Mouse (Mus musculus): Measurements from ENCODE around the gene Ifitm2.

Ifitm2 gene

DNA sequence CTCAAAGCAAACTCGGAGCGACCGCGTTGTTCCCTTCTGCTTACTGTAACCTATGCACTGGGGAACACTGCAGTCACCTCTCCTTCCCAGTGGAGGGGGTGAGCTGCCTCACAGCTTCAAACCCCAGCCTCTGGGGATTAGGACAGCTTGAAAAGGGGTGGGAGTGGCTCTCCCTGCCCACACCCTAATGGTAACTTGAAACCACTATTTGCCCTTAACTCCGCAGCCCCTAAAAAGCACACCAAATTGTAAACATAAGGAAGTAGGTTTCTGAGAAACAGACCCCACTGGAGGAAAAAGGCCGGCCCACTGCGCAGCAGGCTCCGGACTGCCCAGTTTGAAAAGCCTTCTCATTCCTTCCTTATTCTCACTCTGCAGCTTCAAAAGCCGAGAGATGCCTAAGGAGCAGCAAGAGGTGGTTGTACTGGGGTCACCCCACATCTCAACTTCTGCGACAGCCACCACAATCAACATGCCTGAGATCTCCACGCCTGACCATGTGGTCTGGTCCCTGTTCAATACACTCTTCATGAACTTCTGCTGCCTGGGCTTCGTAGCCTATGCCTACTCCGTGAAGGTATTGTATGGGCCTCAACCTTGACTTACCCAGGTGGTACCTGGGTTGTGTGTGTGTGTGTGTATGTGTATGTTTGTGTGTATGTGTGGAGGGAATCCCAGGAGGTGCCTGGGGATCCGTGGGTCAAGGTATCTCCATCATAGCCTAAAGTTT, 12.2 kb upstream of the Ifitm2 start:
- no peak for DNase-seq

DNA sequence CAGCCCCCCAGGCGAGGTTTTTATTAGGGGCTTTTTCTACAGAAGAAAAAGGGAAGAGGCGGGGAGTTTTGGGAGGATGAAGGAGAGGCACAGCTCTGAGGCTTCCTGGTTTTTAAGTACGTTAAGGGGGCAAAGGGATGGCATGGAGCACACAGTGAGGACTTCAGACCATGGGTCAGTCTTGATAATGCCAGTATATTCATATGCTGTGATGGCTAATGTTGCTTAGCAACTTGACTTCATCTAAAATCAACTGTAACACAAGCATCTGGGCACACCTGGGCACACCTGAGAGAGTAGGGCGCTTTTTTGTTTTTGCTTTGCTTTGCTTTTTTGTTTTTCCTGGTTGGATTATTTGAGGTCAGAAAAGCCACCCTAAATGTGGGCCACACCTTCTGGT, 11.1 kb upstream of the Ifitm2 start, which contains the start of gene Ifitm1:
Gene Ifitm1 (plus strand): TSS at position 301 of the 400 bp plus-strand sequence.
- no peak for DNase-seq

DNA sequence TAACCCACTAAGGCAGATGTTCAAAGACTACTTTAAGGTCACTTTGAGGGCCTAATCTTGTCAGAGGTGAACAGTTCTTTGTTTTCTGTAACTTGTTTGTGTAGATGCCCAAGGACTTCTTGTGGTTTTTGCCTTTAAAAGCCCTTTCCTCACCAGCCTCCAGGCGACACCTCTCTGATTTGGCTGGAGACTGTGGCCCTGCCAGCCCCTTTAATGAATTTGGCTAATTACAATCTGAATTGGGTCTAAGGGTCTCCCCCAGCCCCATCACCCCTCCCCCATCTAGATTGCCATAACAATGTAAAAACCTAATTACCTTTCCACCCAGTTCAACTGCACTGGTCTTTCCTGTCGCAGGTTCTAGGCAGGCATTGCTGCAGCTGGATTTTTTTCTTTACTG, 6.9 kb upstream of the Ifitm2 start:
- DNase-seq, result no peak

DNA sequence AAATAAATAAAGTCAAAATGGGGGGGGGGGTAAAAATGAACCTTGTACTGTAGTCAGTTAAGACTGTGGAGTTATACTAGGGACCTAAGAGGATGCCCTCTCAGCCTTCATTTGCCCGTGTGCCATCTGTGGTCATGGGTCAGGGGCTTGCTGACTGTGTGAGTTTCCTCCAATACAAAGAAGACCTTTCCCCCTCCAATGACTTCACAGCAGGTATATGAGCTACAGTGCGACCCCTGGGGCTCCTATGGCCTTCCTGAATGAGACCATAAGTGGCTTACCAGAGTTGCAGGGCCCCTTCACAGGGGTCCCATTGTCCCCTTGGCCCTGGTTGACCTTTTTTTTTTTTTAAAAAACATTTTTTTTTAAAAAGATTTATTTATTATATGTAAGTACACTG, 5.6 kb upstream of the Ifitm2 start:
- DNase-seq, result no peak

DNA sequence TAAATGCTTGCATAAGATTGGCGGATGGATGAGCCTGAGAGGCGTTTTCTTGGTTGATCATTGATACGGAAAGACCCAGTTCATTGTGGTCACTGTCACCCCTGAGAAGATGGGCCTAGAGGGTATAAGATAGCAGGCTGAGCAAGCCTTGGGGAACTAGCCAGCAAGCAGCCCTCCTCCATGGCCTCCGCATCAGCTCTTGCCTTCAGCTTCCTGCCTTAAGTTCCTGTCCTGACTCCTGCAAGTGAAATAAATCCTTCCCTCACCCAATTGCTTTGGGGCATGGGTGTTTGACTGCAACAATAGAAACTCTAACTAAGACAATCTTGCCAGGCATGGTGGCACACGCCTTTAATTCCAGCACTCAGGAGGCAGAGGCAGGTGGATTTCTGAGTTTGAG, 4.2 kb upstream of the Ifitm2 start:
- no peak for DNase-seq

DNA sequence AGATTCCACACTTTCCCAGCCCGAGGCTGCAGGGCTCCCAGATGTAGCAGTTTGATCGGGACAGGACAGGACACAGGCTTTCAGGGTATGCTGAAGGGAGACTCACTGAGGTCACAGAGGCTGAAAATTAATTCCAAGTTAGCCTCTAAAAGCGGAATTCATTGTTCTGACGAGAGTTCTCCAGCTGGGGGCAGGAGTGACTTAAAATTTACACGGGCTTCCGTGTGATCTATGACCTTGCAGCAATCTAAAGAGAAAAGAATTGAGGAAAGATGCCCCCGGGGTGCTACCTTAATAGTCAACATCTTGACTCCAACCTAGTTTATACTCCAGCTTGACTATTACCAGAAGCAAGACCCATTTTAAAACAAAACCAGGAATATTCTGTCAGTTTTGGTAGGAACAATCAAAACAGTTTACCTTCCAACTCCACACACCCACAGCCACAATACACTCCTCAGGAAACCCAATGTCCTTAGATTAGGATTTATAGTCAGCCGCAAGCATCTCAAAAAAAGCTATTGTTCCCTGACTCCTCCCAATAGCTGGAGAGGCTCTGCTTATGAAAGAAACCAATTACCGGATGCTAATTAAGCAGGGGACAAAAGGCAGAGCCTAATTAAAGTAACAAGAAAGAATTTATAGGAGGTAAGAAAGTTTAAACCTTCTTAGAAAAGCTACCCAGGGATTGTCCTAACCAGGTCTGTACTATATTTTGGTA, 3.6 kb upstream of the Ifitm2 start:
- peak; percentile 40 to 50 for DNase-seq

DNA sequence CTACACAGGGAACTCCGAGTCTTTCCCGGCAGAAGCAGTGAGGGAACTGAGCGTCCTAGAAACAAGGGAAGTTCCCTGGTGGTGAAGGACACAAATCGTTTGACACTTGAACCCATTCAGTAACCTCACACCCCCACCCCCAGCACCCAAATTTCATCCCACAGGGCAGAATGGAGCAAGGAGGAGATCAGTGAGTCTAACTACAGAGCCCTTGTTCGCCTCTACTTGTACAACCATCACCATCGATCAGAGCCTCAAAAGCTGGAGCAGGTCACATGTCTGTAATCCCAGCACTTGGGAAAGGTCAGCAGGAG, 726 bp upstream of the Ifitm2 start:
- no peak for DNase-seq

DNA sequence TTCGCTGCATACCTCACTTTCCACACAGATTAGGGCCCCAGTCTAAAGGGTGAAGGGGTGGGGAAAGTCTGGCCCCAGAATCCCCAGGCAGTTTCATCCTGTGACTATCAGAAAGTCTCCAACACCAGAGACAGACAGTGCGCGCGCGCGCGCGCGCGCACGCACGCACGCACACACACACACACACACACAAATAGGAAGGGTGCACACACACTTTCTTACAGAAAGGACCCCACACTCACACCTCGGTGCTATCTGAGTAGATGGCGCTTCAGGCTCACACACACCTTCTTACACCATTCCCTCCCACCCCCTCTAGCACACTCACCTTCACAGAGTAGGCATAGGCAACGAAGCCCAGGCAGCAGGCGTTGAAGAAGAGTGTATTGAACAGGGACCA, 445 bp downstream of the Ifitm2 start:
- DNase-seq, result no peak

DNA sequence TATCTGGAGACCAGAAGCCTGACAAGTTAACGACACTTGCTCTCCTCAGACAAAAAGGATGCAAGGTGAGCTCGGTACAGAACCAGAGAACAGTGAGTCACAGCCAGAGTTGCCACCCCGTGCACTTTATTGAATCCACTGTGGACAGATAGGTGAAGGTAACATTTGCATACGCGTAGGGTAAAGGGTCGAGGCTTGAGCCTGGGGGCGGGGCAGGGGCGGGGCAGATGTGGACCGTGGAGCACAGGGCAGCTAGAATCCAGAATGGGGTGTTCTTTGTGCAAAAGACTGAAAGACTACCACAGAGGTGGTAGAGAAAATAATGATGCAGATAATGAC, 1.1 kb downstream of the Ifitm2 start:
- DNase-seq, result no peak

DNA sequence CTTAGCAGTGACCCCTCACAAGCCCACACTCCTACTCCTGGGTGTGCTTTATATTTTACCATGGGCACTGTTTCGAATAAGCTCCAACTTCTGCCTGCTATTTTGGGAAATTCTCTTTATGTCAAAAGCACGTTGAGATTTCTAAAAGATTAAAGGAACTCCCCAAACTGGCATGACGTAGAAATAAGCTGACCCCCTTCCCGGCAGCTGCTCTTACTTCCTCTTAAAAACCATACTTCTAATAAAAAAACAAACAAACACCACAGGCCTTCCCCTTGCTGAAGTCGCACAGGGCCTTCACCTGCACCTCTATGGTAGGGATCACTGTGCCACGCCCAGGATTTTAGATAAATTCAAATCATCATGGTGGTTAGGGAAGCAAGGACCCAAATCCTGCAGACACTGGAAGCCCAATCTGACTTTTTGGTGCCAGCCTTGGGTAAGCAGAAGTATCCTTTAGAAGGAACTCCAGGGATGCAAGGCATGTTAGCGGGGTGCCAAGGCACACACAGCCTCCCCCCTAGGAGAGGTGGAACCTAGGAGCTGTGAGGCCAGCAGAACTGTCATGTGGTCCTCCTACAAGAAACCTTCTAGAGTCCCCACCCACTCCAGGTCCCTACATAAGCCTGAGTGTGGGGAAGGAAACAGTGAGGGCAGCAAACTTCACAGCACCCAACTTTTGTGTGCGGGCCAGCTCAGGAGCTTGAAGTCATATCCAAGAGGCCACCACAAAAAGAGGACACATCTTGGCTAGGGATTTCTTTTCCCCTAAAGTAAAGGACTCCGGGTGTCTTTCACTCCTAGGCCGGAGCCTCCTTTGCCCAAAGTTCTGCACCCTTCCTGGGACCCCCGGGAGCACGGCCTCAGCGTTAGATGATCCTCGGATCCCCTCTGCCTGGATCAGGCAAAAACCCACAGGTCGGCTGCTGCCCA, 1.7 kb downstream of the Ifitm2 start:
- DNase-seq, result peak; percentile 41 to 42

DNA sequence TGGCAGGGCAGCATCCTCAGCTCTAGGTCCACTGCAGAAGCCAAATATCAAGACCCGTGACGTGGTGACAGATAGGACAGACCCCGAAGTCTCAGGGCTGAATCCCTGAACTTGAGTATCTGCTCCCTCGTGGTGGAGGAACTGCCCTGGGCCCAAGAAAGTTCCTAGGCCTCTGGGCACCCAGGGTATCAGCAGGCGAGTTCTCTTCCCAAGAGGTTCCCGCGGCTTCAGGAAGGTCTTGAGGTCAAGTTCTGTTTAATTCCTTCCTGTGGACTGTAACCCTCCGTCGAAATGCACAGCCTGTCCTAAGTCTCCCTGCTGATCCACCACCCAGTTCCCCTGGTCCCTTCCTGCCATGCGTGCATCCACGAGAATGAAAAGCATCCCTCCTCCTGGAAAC, 2.7 kb downstream of the Ifitm2 start:
- no peak for DNase-seq

DNA sequence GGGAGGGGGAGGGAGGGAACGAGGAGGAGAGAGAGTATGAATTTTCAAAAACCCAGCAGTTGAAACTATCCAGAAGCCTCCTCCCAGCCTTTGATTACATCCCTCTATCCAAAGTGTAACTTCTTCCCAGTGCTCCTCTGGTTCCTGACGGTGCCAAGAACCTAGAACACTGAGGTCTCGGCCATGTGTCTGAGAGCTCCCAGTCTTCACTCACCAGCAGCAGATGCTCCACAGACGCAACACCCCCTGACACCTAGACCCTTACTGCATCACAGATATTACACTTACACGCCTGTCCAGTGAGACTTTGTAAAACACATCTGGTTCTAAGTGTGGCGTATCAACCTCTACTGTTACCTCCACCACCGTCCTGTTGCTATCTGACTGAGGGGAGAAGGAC, 3.3 kb downstream of the Ifitm2 start:
- DNase-seq, result no peak

DNA sequence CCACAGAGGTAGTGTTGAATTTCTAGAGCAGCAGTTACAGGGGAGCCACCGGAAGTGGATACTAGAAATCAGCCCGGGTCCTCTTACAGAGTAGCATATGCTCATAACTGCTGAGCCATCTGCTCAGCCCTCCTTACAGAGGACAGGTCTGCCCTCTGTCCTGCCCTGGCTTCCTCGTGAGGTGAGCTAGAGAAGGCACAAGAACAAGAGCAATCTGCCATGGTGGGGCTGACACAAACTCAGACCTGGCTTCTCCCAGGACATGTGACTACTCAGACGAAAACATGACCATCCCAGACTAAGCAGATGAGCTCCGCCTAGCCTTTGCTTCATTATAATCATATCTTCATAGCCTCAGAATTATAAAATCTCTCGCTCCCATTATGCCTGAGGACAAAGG, 4.0 kb downstream of the Ifitm2 start:
- no peak for DNase-seq

DNA sequence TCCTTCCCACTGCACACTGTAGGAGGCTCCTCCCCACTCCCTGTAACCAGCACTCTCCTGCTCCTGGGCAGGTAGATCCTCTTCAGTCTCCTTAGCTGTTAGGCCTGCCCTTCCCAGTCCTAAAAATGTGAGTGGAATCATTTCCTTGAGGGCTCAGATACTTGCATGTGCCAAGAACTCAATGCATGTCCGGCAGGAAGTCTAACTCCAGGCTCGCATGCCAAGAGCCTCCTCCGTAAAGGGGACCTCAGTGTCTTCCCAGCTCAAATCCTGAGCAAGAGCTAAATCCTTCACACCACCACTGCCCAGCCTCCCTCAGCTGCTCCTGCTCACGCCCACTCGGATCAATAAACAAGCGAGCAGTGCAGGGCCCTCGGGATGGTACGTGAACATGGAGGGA, 4.7 kb downstream of the Ifitm2 start:
- no peak for DNase-seq

DNA sequence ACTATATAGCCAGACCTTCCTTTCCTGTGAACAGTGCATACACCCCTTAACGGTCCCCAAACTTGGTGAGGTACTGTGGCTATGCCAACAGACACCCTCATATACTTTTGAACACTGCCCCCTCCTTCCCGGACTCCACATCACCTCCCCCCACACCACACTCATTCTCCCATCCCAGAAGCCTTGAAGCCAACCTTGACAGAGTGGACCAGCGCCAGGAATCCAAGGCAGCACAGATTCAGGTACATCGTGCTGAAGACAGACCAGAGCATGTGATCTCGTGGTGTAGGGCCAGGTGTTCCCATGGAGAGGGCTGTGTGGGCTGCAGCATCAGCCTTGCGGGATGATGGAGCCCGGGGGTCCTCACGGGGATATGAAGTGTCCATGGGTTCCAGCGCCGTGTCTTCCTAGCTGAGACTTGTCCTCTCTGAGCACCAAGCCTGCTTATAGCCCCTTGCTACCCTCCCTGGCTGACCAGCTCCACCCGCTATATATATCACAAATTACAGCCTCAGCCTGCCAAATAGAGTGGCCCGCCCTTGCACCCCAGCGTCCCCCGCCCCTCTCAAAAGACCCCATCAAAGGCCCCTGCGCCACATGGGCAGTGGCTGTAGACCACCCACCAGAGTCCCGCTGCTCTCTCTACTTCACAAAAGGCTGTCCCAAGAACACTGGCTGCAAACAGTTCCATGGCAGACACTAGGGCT, 5.8 kb downstream of the Ifitm2 start, which contains the start of gene Ifitm5:
Gene Ifitm5 (minus strand): TSS at position 468 of the 707 bp plus-strand sequence.
- no peak for DNase-seq

DNA sequence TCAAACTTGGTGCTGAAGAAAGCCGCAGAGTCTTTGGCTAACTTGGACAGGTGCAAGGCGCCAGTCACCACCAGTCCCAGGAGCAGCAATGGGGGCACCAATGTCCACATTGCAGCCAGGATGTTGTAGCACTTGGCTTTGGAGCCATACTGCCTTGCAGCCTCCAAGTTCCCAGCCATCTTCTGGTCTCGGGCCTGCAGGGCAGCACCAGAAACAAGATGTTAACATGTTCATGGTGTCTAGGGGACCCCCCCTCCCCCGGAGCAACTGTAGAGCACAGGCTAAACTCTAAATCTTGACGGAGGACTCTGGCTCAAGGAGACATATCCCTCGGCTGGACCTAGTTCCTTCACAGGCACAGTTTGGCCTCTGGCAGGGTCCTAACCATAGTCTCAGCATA, 6.5 kb downstream of the Ifitm2 start:
- DNase-seq, result no peak

DNA sequence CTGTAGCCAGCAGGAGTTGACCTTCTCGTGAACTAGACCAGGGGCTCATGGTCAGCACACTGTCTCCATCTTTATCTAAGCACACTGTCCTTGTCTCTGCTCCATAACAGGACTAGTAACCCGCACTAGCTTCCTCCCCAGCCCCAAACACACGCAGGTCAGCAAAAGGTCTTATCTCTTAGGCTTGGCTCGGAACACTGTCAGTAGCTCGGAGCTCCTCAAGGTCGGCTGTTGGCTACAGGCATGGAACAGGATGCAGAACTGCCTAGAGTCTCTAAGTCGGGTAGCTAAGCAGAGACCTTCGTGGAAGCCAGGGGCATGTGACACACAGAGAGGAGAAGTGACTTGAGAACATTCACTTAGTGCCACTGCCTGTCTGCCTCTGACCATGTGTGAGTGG, 7.6 kb downstream of the Ifitm2 start:
- no peak for DNase-seq

DNA sequence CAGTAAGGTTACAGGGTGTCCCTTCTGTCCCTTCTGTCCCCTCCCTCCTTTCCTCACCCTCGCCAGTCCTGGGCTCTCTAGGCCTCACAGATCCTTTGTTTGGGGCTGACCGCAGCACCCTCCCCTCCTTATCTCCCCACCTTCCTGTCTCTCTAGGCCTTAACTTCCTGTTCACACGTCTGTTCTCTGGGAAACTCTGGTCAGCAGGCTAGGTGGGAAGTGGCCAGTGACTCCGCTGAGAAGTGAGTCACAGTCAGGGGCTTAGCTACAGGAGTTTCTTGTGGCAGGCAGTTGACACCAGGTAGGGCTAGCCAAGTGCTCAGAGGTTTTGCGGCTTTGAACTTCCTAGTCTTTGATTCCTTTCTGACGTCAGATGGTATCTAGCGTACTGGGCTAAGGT, 8.8 kb downstream of the Ifitm2 start:
- DNase-seq, result no peak

DNA sequence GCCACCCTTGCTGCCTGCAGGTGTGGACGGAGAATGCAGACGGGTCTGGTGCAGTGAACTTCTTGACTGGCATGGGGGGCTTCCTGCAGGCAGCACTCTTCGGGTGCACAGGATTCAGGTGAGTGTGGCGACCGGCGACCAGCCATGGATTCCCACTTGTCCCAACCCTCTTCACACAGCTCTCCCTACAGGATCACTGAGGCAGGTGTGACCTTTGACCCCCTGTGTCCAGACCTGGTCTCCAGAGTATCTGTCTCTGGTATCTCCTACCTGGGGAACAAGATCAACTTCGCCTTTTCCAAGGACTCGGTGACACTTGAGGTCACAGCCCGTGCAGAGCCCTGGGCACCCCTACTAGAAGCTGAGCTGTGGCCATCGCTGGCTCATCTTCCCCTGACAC, 9.5 kb downstream of the Ifitm2 start:
- DNase-seq, result no peak

DNA sequence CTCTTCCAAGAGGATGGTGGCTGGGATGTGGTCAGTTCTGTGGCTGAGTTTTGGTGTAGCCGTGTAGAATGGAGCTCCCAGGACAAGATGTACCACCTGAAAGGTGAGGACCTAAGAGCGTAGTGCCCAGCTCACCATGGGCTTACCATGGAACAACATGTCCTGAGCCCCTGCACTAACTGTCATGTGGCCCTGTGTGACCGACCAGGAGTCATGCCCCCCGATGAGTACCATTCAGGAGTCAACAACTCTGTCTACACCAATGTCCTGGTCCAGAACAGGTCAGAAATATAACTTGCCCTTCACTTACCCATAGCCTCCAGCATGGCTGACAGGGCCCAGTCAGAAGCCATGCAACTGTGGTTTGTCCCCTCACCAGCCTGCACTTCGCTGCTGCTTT, 10.5 kb downstream of the Ifitm2 start:
- DNase-seq, result no peak

DNA sequence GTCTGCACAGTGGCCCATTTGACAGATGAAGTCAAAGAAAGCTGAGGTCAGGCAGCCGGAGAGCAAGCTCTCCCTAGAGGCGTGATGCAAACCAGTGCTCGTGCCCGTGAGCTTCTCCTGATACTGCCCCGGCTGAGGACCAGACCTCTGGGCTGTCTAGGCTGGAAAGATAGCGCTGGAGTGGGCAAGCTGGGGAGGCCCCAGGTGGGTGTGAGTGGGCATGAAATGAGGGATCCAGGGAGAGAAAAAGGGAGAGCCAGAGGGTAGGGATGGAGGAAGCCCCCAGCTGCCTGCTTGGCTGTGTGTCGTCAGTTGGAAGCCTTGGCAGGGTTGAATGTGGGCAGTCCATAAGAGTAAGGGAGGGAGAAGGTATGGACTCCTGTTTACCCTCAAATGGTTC, 11.6 kb downstream of the Ifitm2 start:
- no peak for DNase-seq

DNA sequence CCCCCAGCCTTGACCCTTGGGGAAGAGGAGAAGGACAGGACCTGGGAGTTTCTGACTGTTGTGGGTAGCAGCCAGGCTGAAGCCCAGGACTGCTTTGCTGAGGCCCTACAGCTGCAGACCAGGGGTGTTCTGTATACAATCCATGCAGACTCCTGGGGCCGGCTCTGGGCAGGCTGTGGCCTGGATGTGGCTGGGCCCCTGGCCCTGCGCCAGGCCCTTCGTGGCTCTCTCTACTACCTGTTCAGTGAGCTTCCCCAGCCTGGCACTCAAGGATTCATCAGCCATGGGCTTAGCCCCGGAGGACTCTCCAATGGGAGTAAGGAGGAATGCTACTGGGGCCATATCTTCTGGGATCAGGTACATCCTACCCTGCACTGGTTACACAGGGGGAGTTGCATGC, 12.4 kb downstream of the Ifitm2 start:
- DNase-seq, result no peak

DNA sequence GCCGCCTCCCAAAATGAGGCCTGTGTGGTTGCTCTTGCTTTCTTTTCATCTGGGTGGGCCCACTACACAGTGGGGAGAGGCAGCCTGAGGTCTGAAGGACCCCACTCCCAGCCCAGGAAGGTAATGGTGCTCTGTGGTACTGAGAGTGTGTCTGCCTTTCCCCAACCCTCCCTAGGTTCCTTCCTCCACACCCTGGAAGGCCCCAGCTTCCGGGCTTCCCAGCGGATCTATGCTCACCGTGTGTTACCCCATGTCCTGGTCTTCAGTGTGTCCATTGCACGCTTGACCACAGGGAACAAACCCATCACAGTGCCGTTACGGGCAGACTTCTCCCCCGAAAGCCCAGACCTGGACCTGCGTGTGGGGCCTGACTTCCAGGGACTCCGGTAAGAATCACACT, 13.0 kb downstream of the Ifitm2 start:
- DNase-seq, result no peak

Measured in B cell, adult 2 months (primary cell).